Mouse (Mus musculus) CH12.LX (cell line): Measurements from ENCODE around the gene Nipsnap2. TPM values are rescaled to one million over a fixed set of nuclear protein-coding genes. Genes with fewer than 3 reads are reported as not detected.

Experiments
- DNase-seq: peaks from one replicate; pipeline ENCODE4 v3.0.0-alpha.2; 2013; ENCODE audit errors: extremely low read depth
- H3K27ac ChIP-seq: 2 replicates; pipeline ENCODE4 v1.5.1; 2012; ENCODE audit warnings: low read depth, mild to moderate bottlenecking, control low read depth, moderate library complexity; ENCODE audit not compliant: insufficient read depth
- H3K27me3 ChIP-seq: replicated peaks from 2 replicates; pipeline ENCODE3; 2012; ENCODE audit warnings: inconsistent platforms
- H3K36me3 ChIP-seq, 2 experiments: replicated peaks in 1 of 2; 2 replicates each; pipeline versions ENCODE3 to v1.6.1; 2012; ENCODE audit warnings: inconsistent platforms in 1 of 2, low read length in 1 of 2, mild to moderate bottlenecking in 1 of 2, mixed read lengths in 1 of 2, moderate library complexity in 1 of 2; ENCODE audit not compliant: control insufficient read depth in 1 of 2, insufficient read depth in 1 of 2
- H3K4me1 ChIP-seq, 2 experiments: 2 replicates each; pipeline ENCODE4 v1.6.1; 2012; ENCODE audit warnings: inconsistent platforms in 1 of 2, moderate library complexity in 1 of 2; ENCODE audit not compliant: insufficient read depth in 2 of 2, control insufficient read depth in 1 of 2
- H3K4me2 ChIP-seq: 2 replicates; pipeline ENCODE4 v1.6.1; 2012; ENCODE audit warnings: low read depth, mild to moderate bottlenecking, control low read depth; ENCODE audit not compliant: poor library complexity, insufficient read depth, severe bottlenecking
- H3K4me3 ChIP-seq, 3 experiments: fragments of 150-350 bp in 1 of 3; sonication (generic) in 1 of 3; replicated peaks in 1 of 3; 2 replicates each; pipeline versions ENCODE3 to v1.5.1; 2011 to 2012; ENCODE audit warnings: low read depth in 2 of 3, low read length in 2 of 3, mild to moderate bottlenecking in 2 of 3, moderate library complexity in 2 of 3, control low read depth in 1 of 3, improper control_type of control experiment in 1 of 3, inconsistent platforms in 1 of 3, mixed read lengths in 1 of 3; ENCODE audit not compliant: poor library complexity in 1 of 3
- H3K79me2 ChIP-seq: replicated peaks from 2 replicates; pipeline ENCODE4 v1.6.1; 2012; ENCODE audit warnings: mild to moderate bottlenecking, moderate library complexity; ENCODE audit not compliant: control insufficient read depth, poor library complexity, insufficient read depth, severe bottlenecking; ENCODE audit errors: extremely low read depth
- H3K9ac ChIP-seq: 2 replicates; pipeline ENCODE4 v1.6.1; 2012; ENCODE audit warnings: low read depth, mild to moderate bottlenecking, control low read depth, moderate library complexity; ENCODE audit not compliant: insufficient read depth
- H3K9me3 ChIP-seq: replicated peaks from 2 replicates; pipeline ENCODE3; 2012; ENCODE audit warnings: low read length, inconsistent platforms, mixed read lengths
- BHLHE40 ChIP-seq: IDR thresholded peaks from 2 replicates; pipeline ENCODE4 v1.6.1; 2011; ENCODE audit warnings: mild to moderate bottlenecking, low read depth, low read length, improper control_type of control experiment
- CHD1 ChIP-seq: IDR thresholded peaks from 2 replicates; pipeline ENCODE4 v1.6.1; 2012; ENCODE audit warnings: low read depth, low read length, improper control_type of control experiment, inconsistent platforms
- CHD2 ChIP-seq: IDR thresholded peaks from 2 replicates; pipeline ENCODE4 v1.6.1; 2011; ENCODE audit warnings: low read length, improper control_type of control experiment
- CTCF ChIP-seq, 2 experiments: IDR thresholded peaks in 1 of 2; conservative IDR thresholded peaks in 1 of 2; 2 replicates each; pipeline ENCODE4 v1.5.1; 2011 to 2012; ENCODE audit warnings: low read depth in 2 of 2, low read length in 2 of 2, improper control_type of control experiment in 1 of 2, inconsistent platforms in 1 of 2, mild to moderate bottlenecking in 1 of 2, moderate library complexity in 1 of 2
- E2F4 ChIP-seq: IDR thresholded peaks from 2 replicates; pipeline ENCODE4 v1.6.1; 2011; ENCODE audit warnings: low read depth, low read length, improper control_type of control experiment; ENCODE audit not compliant: insufficient replicate concordance
- ELF1 ChIP-seq: IDR thresholded peaks from 2 replicates; pipeline ENCODE4 v1.6.1; 2014; ENCODE audit warnings: low read depth, mild to moderate bottlenecking, inconsistent platforms, low read length, improper control_type of control experiment
- EP300 ChIP-seq: IDR thresholded peaks from 2 replicates; pipeline ENCODE4 v1.6.1; 2011; ENCODE audit warnings: low read length, improper control_type of control experiment
- ETS1 ChIP-seq: conservative IDR thresholded peaks from 2 replicates; pipeline ENCODE4 v1.6.1; 2012; ENCODE audit warnings: low read depth, mild to moderate bottlenecking, inconsistent platforms, low read length, improper control_type of control experiment, moderate library complexity
- GABPA ChIP-seq: IDR thresholded peaks from 2 replicates; pipeline ENCODE4 v1.6.1; 2012; ENCODE audit warnings: low read depth, low read length, improper control_type of control experiment, inconsistent platforms; ENCODE audit not compliant: insufficient replicate concordance
- HCFC1 ChIP-seq: IDR thresholded peaks from 2 replicates; pipeline ENCODE4 v1.6.1; 2012; ENCODE audit warnings: low read depth, mild to moderate bottlenecking, inconsistent platforms, low read length, improper control_type of control experiment
- IRF4 ChIP-seq: IDR thresholded peaks from 2 replicates; pipeline ENCODE4 v1.6.1; 2014; ENCODE audit warnings: low read depth, mild to moderate bottlenecking, inconsistent platforms, low read length, improper control_type of control experiment
- JUN ChIP-seq: IDR thresholded peaks from 2 replicates; pipeline ENCODE4 v1.6.1; 2011; ENCODE audit warnings: low read depth, mild to moderate bottlenecking, low read length, improper control_type of control experiment, moderate library complexity; ENCODE audit not compliant: insufficient read depth
- JUND ChIP-seq: conservative IDR thresholded peaks from 2 replicates; pipeline ENCODE4 v1.6.1; 2011; ENCODE audit warnings: low read depth, low read length, improper control_type of control experiment
- KAT2A ChIP-seq: IDR thresholded peaks from 2 replicates; pipeline ENCODE4 v1.6.1; 2012; ENCODE audit warnings: low read length, improper control_type of control experiment, inconsistent platforms; ENCODE audit not compliant: insufficient replicate concordance
- MAFK ChIP-seq: IDR thresholded peaks from 2 replicates; pipeline ENCODE4 v1.6.1; 2011; ENCODE audit warnings: low read length, improper control_type of control experiment; ENCODE audit not compliant: insufficient replicate concordance
- MAX ChIP-seq: IDR thresholded peaks from 2 replicates; pipeline ENCODE4 v1.6.1; 2011; ENCODE audit warnings: low read length, improper control_type of control experiment
- MAZ ChIP-seq: IDR thresholded peaks from 2 replicates; pipeline ENCODE4 v1.6.1; 2012; ENCODE audit warnings: low read depth, mild to moderate bottlenecking, inconsistent platforms, low read length, improper control_type of control experiment, moderate library complexity
- MEF2A ChIP-seq: IDR thresholded peaks from 2 replicates; pipeline ENCODE4 v1.6.1; 2014; ENCODE audit warnings: low read depth, mild to moderate bottlenecking, inconsistent platforms, low read length, improper control_type of control experiment, borderline replicate concordance
- MXI1 ChIP-seq: IDR thresholded peaks from 2 replicates; pipeline ENCODE4 v1.6.1; 2011; ENCODE audit warnings: mild to moderate bottlenecking, low read depth, low read length, improper control_type of control experiment
- MYC ChIP-seq: IDR thresholded peaks from 2 replicates; pipeline ENCODE4 v1.6.1; 2011; ENCODE audit warnings: low read depth, mild to moderate bottlenecking, improper control_type of control experiment, low read length
- NELFE ChIP-seq: IDR thresholded peaks from 2 replicates; pipeline ENCODE4 v1.6.1; 2011; ENCODE audit warnings: low read depth, low read length, improper control_type of control experiment
- NRF1 ChIP-seq: IDR thresholded peaks from 2 replicates; pipeline ENCODE4 v1.6.1; 2014; ENCODE audit warnings: low read depth, mild to moderate bottlenecking, inconsistent platforms, low read length, improper control_type of control experiment, moderate library complexity
- PAX5 ChIP-seq: IDR thresholded peaks from 2 replicates; pipeline ENCODE4 v1.6.1; 2012; ENCODE audit warnings: low read length, inconsistent platforms, mixed read lengths
- POLR2AphosphoS2 ChIP-seq: IDR thresholded peaks from 2 replicates; pipeline ENCODE4 v1.6.1; 2011; ENCODE audit warnings: low read depth, low read length, improper control_type of control experiment
- RAD21 ChIP-seq: IDR thresholded peaks from 2 replicates; pipeline ENCODE4 v1.6.1; 2011; ENCODE audit warnings: low read depth, mild to moderate bottlenecking, low read length, improper control_type of control experiment, moderate library complexity
- RCOR1 ChIP-seq: conservative IDR thresholded peaks from 2 replicates; pipeline ENCODE4 v1.6.1; 2012; ENCODE audit warnings: low read depth, mild to moderate bottlenecking, inconsistent platforms, low read length, improper control_type of control experiment
- SIN3A ChIP-seq: IDR thresholded peaks from 2 replicates; pipeline ENCODE4 v1.6.1; 2012; ENCODE audit warnings: low read length, improper control_type of control experiment, inconsistent platforms
- SMC3 ChIP-seq: IDR thresholded peaks from 2 replicates; pipeline ENCODE4 v1.6.1; 2011; ENCODE audit warnings: low read depth, low read length, improper control_type of control experiment
- TBP ChIP-seq: conservative IDR thresholded peaks from 2 replicates; pipeline ENCODE4 v1.6.1; 2011; ENCODE audit warnings: low read depth, low read length, improper control_type of control experiment
- TCF12 ChIP-seq: IDR thresholded peaks from 2 replicates; pipeline ENCODE4 v1.6.1; 2014; ENCODE audit warnings: low read depth, mild to moderate bottlenecking, inconsistent platforms, low read length, improper control_type of control experiment
- UBTF ChIP-seq: IDR thresholded peaks from 2 replicates; pipeline ENCODE4 v1.6.1; 2012; ENCODE audit warnings: low read depth, mild to moderate bottlenecking, inconsistent platforms, low read length, improper control_type of control experiment, moderate library complexity
- USF1 ChIP-seq: IDR thresholded peaks from 2 replicates; pipeline ENCODE4 v1.6.1; 2014; ENCODE audit warnings: low read depth, mild to moderate bottlenecking, inconsistent platforms, low read length, improper control_type of control experiment
- USF2 ChIP-seq: conservative IDR thresholded peaks from 2 replicates; pipeline ENCODE4 v1.6.1; 2011; ENCODE audit warnings: low read depth, low read length, improper control_type of control experiment
- ZC3H11A ChIP-seq: IDR thresholded peaks from 2 replicates; pipeline ENCODE4 v1.6.1; 2012; ENCODE audit warnings: low read depth, mild to moderate bottlenecking, inconsistent platforms, low read length, improper control_type of control experiment
- ZKSCAN1 ChIP-seq: IDR thresholded peaks from 2 replicates; pipeline ENCODE4 v1.6.1; 2012; ENCODE audit warnings: low read depth, inconsistent platforms, low read length, improper control_type of control experiment, borderline replicate concordance
- ZMIZ1 ChIP-seq: IDR thresholded peaks from 2 replicates; pipeline ENCODE4 v1.6.1; 2012; ENCODE audit warnings: low read depth, mild to moderate bottlenecking, inconsistent platforms, low read length, improper control_type of control experiment
- ZNF384 ChIP-seq: IDR thresholded peaks from 2 replicates; pipeline ENCODE4 v1.6.1; 2012; ENCODE audit warnings: low read depth, low read length, improper control_type of control experiment, inconsistent platforms
- dilution Hi-C: fragments of 300-500 bp; cut with MboI; formaldehyde crosslinking; loops from 2 replicates; pipeline ENCODE4 v1.14.3; 2020; ENCODE audit warnings: low sequenced_read_pairs; ENCODE audit not compliant: extremely low pct_unique_long_range_greater_than_20kb, extremely low pct_ligation_motif_present
- in situ Hi-C: fragments of 300-500 bp; cut with MboI; formaldehyde crosslinking; loops from 3 replicates; pipeline ENCODE4 v1.14.3; 2019; ENCODE audit warnings: low sequenced_read_pairs, low pct_ligation_motif_present, low pct_unique_long_range_greater_than_20kb, mixed read lengths
- polyA plus RNA-seq: library from polyadenylated mRNA; unstranded; fragments of >175 nt; gene quantifications from 2 replicates; pipeline ENCODE4 v1.2.1, GENCODE M21; 2012; ENCODE audit warnings: low read depth; ENCODE audit not compliant: insufficient read length
- total RNA-seq, 2 experiments: library from RNA; depleted of rRNA; stranded (reverse); fragments of 300-350 nt in 1 of 2; fragments of >200 nt in 1 of 2; gene quantifications; 2 replicates each; pipeline ENCODE4 v1.2.3; 2012 to 2014

Gene Nipsnap2
- total and polyA plus RNA-seq, 3 experiments = 18.3 to 30.4 (median 24.8) TPM

GRCm38 (mm10) chr5:129786818-129787790, 62.2 kb downstream of the Nipsnap2 start, which contains the start of gene Psph:
Gene Psph, minus strand, starts transcription at chr5:129787449.
- H3K4me2 ChIP-seq = peak within 1 kb of the TSS; percentile 97
- H3K27ac ChIP-seq = peak within 1 kb of the TSS; percentile 98
- dilution Hi-C loops = no loop called here
- peaks cover 44% of the 10 kb centered on the region for H3K79me2 ChIP-seq
- H3K27me3 ChIP-seq = no peaks in the 10 kb centered on the region
- peaks cover 7 to 41% of the 10 kb centered on the region in 2 experiments for H3K4me1 ChIP-seq
- peak; percentile 99 for DNase-seq
- H3K4me3 ChIP-seq = peak within 1 kb of the TSS; percentile 88 to 95 (median 90)
- peak within 1 kb of the TSS; percentile 98 for H3K9ac ChIP-seq
- in situ Hi-C loops = no loop called here
- peaks cover 29 to 35% of the 10 kb centered on the region in 2 experiments for H3K36me3 ChIP-seq
- no peaks in the 10 kb centered on the region for H3K9me3 ChIP-seq
- TF ChIP-seq POLR2AphosphoS2 (peak; percentile 58; the same call in 1 of the 2 replicates), MYC (peak; percentile 96), CHD1 (no peak), E2F4 (no peak), CTCF (conservative IDR thresholded peaks at IDR 0.05 in 1 of 2, IDR thresholded peaks at IDR 0.05 in 1 of 2; ENCODE audit: low read depth in 2 of 2, low read length in 2 of 2) (no peak), ELF1 (peak; percentile 81), ZKSCAN1 (no peak), ZC3H11A (no peak), HCFC1 (peak; percentile 91), EP300 (no peak), UBTF (no peak), MXI1 (peak; percentile 77; the same call in 1 of the 2 replicates), SIN3A (peak; percentile 95), ZMIZ1 (peak; percentile 68), CHD2 (peak; percentile 99), ETS1 (peak; percentile 56), RAD21 (no peak), ZNF384 (peak; percentile 98), JUND (no peak; the same call in 1 of the 2 replicates), USF1 (no peak), TCF12 (peak; percentile 88; the same call in 1 of the 2 replicates), NRF1 (peak; percentile 70; the same call in 1 of the 2 replicates), MAX (peak; percentile 93), BHLHE40 (peak; percentile 71; the same call in 1 of the 2 replicates), RCOR1 (no peak), IRF4 (peak; percentile 62; the same call in 1 of the 2 replicates), NELFE (peak; percentile 85), MAFK (no peak), MEF2A (peak; percentile 72), KAT2A (peak; percentile 77; the same call in 1 of the 2 replicates), USF2 (no peak), JUN (no peak), PAX5 (peak; percentile 67; the same call in 1 of the 2 replicates), MAZ (peak; percentile 82), TBP (0 out of 2 replicates have a peak, but pooled peaks have one; percentile 66), SMC3 (no peak), GABPA (no peak; the same call in 1 of the 2 replicates)
